Mouse (Mus musculus) G1E (cell line): ENCODE data around the gene Prdm5.

ENCODE experiments used
- CTCF ChIP-seq: IDR thresholded peaks from 2 replicates; pipeline ENCODE4 v1.5.1; 2012; ENCODE audit warnings: low read depth, low read length, inconsistent platforms, mixed read lengths
- GATA1 ChIP-seq: IDR thresholded peaks from 2 replicates; pipeline ENCODE4 v1.6.1; 2012; ENCODE audit warnings: borderline replicate concordance, low read length, inconsistent platforms, mixed read lengths
- GATA2 ChIP-seq: IDR thresholded peaks from 2 replicates; pipeline ENCODE4 v1.6.1; 2012; ENCODE audit warnings: low read depth, low read length, inconsistent platforms, borderline replicate concordance
- POLR2AphosphoS5 ChIP-seq: IDR thresholded peaks from 2 replicates; pipeline ENCODE4 v1.6.1; 2012; ENCODE audit warnings: low read depth, low read length, inconsistent platforms; ENCODE audit not compliant: insufficient replicate concordance
- TAL1 ChIP-seq: conservative IDR thresholded peaks from 2 replicates; pipeline ENCODE4 v1.6.1; 2012; ENCODE audit warnings: low read depth, low read length, inconsistent platforms, mixed read lengths

DNA sequence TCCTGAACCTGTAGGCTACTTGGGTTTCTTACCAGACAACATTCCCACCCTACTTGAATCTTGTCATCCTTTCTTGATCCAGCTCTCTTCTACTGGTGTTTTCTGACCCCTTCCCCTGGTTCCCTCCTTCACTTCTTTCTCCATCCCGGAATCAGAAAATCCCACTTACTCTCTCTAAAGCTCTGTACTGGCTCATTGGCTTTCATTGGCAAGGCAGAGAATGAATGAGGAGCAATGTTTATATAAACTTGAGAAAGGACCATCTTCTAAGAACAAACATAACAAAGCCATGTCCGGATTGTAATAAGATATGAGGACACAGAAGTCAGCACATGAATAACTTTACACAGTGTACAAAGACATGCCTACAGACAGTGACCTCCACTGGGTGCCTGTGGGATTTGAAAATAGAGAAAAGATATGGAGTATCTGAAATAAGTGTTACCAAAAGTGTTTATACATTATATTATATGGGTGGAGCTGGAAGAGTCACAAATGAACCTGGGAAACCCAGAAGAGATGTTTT lies 127.9 kb downstream of the Prdm5 start:
- TF ChIP-seq CTCF, result no peak
- TF ChIP-seq GATA1, result no peak
- TF ChIP-seq TAL1, result no peak
- no peak for TF ChIP-seq POLR2AphosphoS5
- no peak for TF ChIP-seq GATA2
